Mouse (Mus musculus) thymus, adult 18-20 months (tissue): Measurements from ENCODE around the gene Cfap57.
"Not testable (repeated sequence)": the region's sequence is repeated elsewhere in the genome, so short reads cannot be mapped to it uniquely, and the experiment has no call there.

Experiments
- DNase-seq, 2 experiments: peaks; one replicate each; pipeline ENCODE4 v3.0.0; 2022; ENCODE audit warnings: mixed read lengths in 2 of 2

Cfap57 gene

GRCm38 (mm10) chr4:118517497-118518146, 103.0 kb downstream of the Cfap57 start:
- DNase-seq, result no peak

GRCm38 (mm10) chr4:118516699-118517496, 103.7 kb downstream of the Cfap57 start:
- DNase-seq, result no peak

GRCm38 (mm10) chr4:118509050-118509449, 111.5 kb downstream of the Cfap57 start:
- no peak for DNase-seq

- DNase-seq, result not testable (repeated sequence)
These were observed 113.4 kb downstream of the Cfap57 start for GRCm38 (mm10) chr4:118507171-118507570.

- DNase-seq, result no peak
These were observed 115.0 kb downstream of the Cfap57 start for GRCm38 (mm10) chr4:118505551-118505950.
